Mouse (Mus musculus) thymus, adult 2 months (tissue): ENCODE data around the gene Scn3b. TPM values are rescaled to one million over a fixed set of nuclear protein-coding genes. Genes with fewer than 3 reads are reported as not detected.

Experiments
- DNase-seq: peaks from one replicate; pipeline ENCODE4 v3.0.0; 2021
- H3K27ac ChIP-seq: fragments of 200-500 bp; 2 replicates; pipeline ENCODE4 v1.5.1; 2012; ENCODE audit warnings: low read length, control low read depth; ENCODE audit not compliant: control insufficient read depth, insufficient read depth
- H3K27me3 ChIP-seq: fragments of 200-500 bp; 2 replicates; pipeline ENCODE4 v1.6.1; 2012; ENCODE audit warnings: mild to moderate bottlenecking, low read length, moderate library complexity, mixed read lengths; ENCODE audit not compliant: control insufficient read depth, insufficient read depth
- H3K36me3 ChIP-seq: fragments of 200-500 bp; 2 replicates; pipeline ENCODE4 v1.6.1; 2012; ENCODE audit warnings: mild to moderate bottlenecking, low read length, moderate library complexity; ENCODE audit not compliant: control insufficient read depth, insufficient read depth
- H3K4me1 ChIP-seq: fragments of 200-500 bp; replicated peaks from 2 replicates; pipeline ENCODE4 v1.6.1; 2012; ENCODE audit warnings: low read length; ENCODE audit not compliant: control insufficient read depth, insufficient read depth
- H3K4me3 ChIP-seq: fragments of 200-500 bp; 2 replicates; pipeline ENCODE4 v1.5.1; 2012; ENCODE audit warnings: mild to moderate bottlenecking, low read length, control low read depth, moderate library complexity; ENCODE audit not compliant: control insufficient read depth, insufficient read depth
- CTCF ChIP-seq: fragments of 200-500 bp; IDR thresholded peaks from 2 replicates; pipeline ENCODE4 v1.5.1; 2012; ENCODE audit warnings: mild to moderate bottlenecking, control low read depth, low read length, moderate library complexity, borderline replicate concordance; ENCODE audit not compliant: control insufficient read depth, poor library complexity, insufficient read depth; ENCODE audit errors: extremely low read depth
- POLR2A ChIP-seq: fragments of 200-500 bp; IDR thresholded peaks from 2 replicates; pipeline ENCODE4 v1.6.1; 2012; ENCODE audit warnings: mild to moderate bottlenecking, low read length, control low read depth, moderate library complexity; ENCODE audit not compliant: control insufficient read depth, poor library complexity, insufficient read depth; ENCODE audit errors: extremely low read depth
- WGBS: fragments of 180-500 bp; shearing (Covaris S2); methylation state at CpG from one replicate; pipeline ENCODE4 v1.1.7; 2018; 5-methylcytosine and 5-hydroxymethylcytosine counted together
- polyA plus RNA-seq: library from polyadenylated mRNA; depleted of rRNA; stranded (reverse); fragments of >200 nt; gene quantifications from 2 replicates; pipeline ENCODE4 v1.2.3, GENCODE M21; 2012

Scn3b gene
- polyA plus RNA-seq, 1 experiment: 1.3 TPM

DNA sequence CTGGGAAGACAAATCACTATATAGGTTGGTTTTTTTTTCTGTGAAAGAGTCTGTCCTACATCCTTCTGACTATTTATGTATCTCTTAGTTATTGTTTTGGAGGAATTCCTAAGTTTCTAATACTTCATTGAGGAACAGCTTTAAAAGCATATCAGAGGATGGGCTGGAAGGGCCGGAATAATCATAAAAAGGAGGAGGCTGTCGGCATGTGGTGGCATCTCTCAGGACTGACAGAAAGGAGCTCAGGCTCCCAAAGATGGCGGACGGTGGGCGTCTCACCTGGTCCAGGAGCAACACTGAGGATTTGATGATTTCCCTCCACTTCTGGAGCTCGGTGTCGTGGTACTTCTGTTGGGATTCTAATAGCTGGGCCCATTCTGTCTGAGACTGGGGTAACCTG lies 30.3 kb downstream of the Scn3b start:
- Histone ChIP-seq H3K4me1 (no peaks in the 10 kb centered on the region), H3K27ac (no peak overlapping the region), H3K4me3 (no peak overlapping the region), H3K27me3 (no peaks in the 10 kb centered on the region), H3K36me3 (no peaks in the 10 kb centered on the region)
- TF ChIP-seq CTCF: no peak
- TF ChIP-seq POLR2A: no peak
- WGBS: 94% methylated on average over 7 of the region's 7 CpGs
- DNase-seq: no peak

- H3K4me1 ChIP-seq: no peaks in the 10 kb centered on the region
- DNase-seq: no peak
- H3K27ac ChIP-seq: no peak overlapping the region
- TF ChIP-seq POLR2A (no peak), CTCF (no peak)
- H3K4me3 ChIP-seq: no peak overlapping the region
- no peaks in the 10 kb centered on the region for H3K27me3 ChIP-seq
- peaks cover 3% of the 10 kb centered on the region; the same call in 1 of the 2 replicates for H3K36me3 ChIP-seq
- WGBS: 98% methylated on average over 15 of the region's 15 CpGs
These were observed 31.3 kb downstream of the Scn3b start for GRCm38 (mm10) chr9:40300018-40300989.

DNA sequence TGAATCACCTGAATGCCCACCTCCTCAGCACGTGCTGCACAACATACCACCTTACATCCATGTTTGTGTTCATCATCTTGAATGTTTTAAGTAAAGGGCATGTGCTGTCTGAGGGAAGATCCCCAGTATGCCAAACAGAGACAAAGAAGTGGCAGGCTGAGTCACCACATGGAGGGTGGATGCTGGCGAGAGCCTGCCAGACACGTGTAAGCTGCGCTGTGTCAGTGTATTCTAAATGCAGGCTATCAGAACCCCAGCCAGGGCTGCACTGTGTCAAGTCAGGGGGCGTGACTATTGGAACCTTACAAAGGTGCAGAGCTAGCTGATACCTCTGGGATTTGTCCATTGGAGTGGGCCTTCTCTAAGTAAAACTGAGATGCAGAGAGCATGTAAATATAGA lies 32.5 kb downstream of the Scn3b start:
- Histone ChIP-seq H3K4me3 (no peak overlapping the region), H3K36me3 (peaks cover 3% of the 10 kb centered on the region; the same call in 1 of the 2 replicates), H3K27me3 (no peaks in the 10 kb centered on the region), H3K4me1 (no peaks in the 10 kb centered on the region), H3K27ac (no peak overlapping the region)
- no peak for DNase-seq
- 93% methylated on average over 5 of the region's 5 CpGs for whole genome bisulfite sequencing
- TF ChIP-seq POLR2A: no peak
- TF ChIP-seq CTCF: no peak

- Histone ChIP-seq H3K4me1 (no peaks in the 10 kb centered on the region), H3K27me3 (no peaks in the 10 kb centered on the region), H3K36me3 (peaks cover 10% of the 10 kb centered on the region; the same call in 1 of the 2 replicates), H3K27ac (no peak overlapping the region), H3K4me3 (no peak overlapping the region)
- DNase-seq: no peak
- WGBS: 99% methylated on average over 8 of the region's 8 CpGs
- TF ChIP-seq POLR2A: no peak
These were observed 33.4 kb downstream of the Scn3b start for GRCm38 (mm10) chr9:40302375-40302774.

- Histone ChIP-seq H3K4me3 (no peak overlapping the region), H3K27ac (no peak overlapping the region), H3K36me3 (peaks cover 10% of the 10 kb centered on the region; the same call in 1 of the 2 replicates), H3K27me3 (no peaks in the 10 kb centered on the region), H3K4me1 (no peaks in the 10 kb centered on the region)
- no peak for DNase-seq
- WGBS: 97% methylated on average over 8 of the region's 8 CpGs
- TF ChIP-seq POLR2A (no peak), CTCF (no peak)
These were observed 35.2 kb downstream of the Scn3b start for GRCm38 (mm10) chr9:40304243-40304642.

- no peak for DNase-seq
- Histone ChIP-seq H3K27ac (no peak overlapping the region), H3K27me3 (no peaks in the 10 kb centered on the region), H3K36me3 (peaks cover 10% of the 10 kb centered on the region; the same call in 1 of the 2 replicates), H3K4me1 (no peaks in the 10 kb centered on the region), H3K4me3 (no peak overlapping the region)
- 96% methylated on average over 3 of the region's 3 CpGs for WGBS
- TF ChIP-seq CTCF (no peak), POLR2A (no peak)
These were observed 38.3 kb downstream of the Scn3b start for GRCm38 (mm10) chr9:40307311-40307710.

DNA sequence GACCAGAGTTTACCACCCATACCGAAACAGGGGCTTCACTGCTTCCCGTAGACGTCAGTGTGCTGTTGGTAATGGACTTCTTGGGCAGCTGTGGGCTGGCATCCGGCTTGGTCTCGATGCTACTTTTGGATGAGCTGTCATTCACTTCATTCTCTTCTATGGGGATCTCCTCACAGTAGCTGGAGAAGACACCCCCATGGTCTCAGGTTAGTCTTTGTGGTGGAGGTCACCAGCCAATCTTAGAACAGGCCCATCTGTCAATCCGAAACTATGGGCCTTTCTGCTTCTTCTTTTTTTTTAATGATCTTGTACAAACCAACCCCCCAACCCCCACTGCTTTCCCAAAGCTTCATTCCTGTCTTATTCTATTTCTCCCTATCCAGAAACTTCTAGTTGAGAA lies 40.9 kb downstream of the Scn3b start:
- TF ChIP-seq POLR2A: no peak
- TF ChIP-seq CTCF: no peak
- peaks cover 6% of the 10 kb centered on the region; the same call in 1 of the 2 replicates for H3K36me3 ChIP-seq
- DNase-seq: no peak
- no peak overlapping the region for H3K4me3 ChIP-seq
- H3K27me3 ChIP-seq: no peaks in the 10 kb centered on the region
- H3K4me1 ChIP-seq: no peaks in the 10 kb centered on the region
- H3K27ac ChIP-seq: no peak overlapping the region
- WGBS: 96% methylated on average over 6 of the region's 6 CpGs
